Mouse (Mus musculus) left cerebral cortex, adult 18-20 months (tissue): ENCODE results near the gene Slc35a3. TPM values are rescaled to one million over a fixed set of nuclear protein-coding genes. Genes with fewer than 3 reads are reported as not detected.
"Not testable (repeated sequence)": the region's sequence is repeated elsewhere in the genome, so short reads cannot be mapped to it uniquely, and the experiment has no call there.

Experiments
- DNase-seq, 2 experiments: peaks; one replicate each; pipeline ENCODE4 v3.0.0; 2021 to 2022; ENCODE audit warnings: low spot score in 2 of 2, mixed read lengths in 1 of 2
- long read RNA-seq, 2 experiments: library from polyadenylated mRNA; stranded (forward); transcript quantifications; one replicate each; pipeline ENCODE4 v2.0.0; 2021
- total RNA-seq, 2 experiments: library from RNA; stranded (reverse); gene quantifications; 2 replicates each; pipeline ENCODE4 v1.2.3; 2021

Slc35a3 gene
- total RNA-seq, result 10 to 100 TPM; 15.4 to 16.2 TPM
- long read RNA-seq, experiment 1, full-length matches to known transcripts, result 5 of 12 reads
- long read RNA-seq, experiment 1, partial matches to known transcripts, result 2 of 12 reads
- long read RNA-seq, experiment 1, other reads (novel, unspliced or antisense), result 5 of 12 reads
- long read RNA-seq, experiment 2, full-length matches to known transcripts, result 4 of 8 reads
- long read RNA-seq, experiment 2, partial matches to known transcripts, result 0 of 8 reads
- long read RNA-seq, experiment 2, other reads (novel, unspliced or antisense), result 4 of 8 reads

- DNase-seq, result no peak
Measured at GRCm38 (mm10) chr3:116712436-116712881, at the start of gene Slc35a3. Gene Slc35a3, minus strand, starts transcription at chr3:116712831.

DNA sequence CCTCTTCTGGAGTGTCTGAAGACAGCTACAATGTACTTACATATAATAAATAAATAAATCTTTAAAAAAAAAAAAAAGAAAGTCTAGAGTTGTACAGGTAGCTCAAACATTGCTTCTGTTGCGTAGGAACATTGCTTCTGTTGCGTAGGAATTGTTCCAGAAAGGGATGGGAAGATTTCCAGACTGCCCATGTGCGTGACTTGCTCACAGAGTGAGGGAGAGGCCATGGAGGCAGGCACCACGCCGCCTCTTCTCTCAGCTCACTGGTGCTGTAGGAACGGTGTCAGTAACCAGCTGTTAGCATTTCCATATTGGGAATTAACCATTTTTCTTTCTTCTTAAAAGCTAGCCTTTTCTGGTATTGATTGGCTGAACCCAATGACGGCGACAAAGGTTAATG is 40.2 kb upstream of the Slc35a3 start:
- DNase-seq, result peak; percentile 4 to 30

DNA sequence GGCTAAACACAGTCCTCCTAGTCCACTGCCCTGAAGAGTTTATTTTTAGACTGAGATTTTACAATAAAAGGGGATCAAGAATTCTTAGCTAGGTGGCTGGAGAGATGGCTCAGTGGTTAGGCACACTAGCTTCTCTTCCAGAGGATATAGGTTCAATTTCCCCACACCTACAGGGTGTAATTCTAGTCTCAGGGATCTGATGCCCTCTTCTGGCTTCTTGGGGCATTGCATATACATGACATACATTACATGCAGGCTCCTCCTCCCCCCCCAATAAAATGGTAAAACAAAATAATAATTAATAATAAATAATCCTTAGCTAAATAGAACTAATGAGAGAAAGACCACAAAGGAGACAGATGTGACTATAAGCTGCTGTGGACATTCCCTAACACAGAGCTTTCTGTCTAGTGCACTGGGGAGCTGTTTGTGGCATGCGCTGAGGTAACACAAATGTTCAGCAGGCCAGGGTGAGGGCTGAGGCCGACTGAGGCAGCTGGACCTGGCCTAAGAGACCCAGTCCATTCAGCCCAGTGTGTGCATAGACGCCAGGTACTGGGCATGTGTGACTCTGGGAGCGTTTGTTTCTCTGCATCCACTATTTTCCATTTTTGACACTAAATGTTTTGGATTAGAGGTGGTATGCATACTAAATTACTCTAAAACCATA is 38.7 kb upstream of the Slc35a3 start:
- peak; percentile 41 to 52 for DNase-seq

- DNase-seq, result peak; percentile 19 to 38
Measured at GRCm38 (mm10) chr3:116748391-116749170, 36.0 kb upstream of the Slc35a3 start.

- not testable (repeated sequence) for DNase-seq
Measured at GRCm38 (mm10) chr3:116747648-116748047, 35.0 kb upstream of the Slc35a3 start.

GRCm38 (mm10) chr3:116740963-116741362 is 28.3 kb upstream of the Slc35a3 start:
- no peak for DNase-seq

- DNase-seq, result no peak
Measured at GRCm38 (mm10) chr3:116740106-116740505, 27.5 kb upstream of the Slc35a3 start.

DNA sequence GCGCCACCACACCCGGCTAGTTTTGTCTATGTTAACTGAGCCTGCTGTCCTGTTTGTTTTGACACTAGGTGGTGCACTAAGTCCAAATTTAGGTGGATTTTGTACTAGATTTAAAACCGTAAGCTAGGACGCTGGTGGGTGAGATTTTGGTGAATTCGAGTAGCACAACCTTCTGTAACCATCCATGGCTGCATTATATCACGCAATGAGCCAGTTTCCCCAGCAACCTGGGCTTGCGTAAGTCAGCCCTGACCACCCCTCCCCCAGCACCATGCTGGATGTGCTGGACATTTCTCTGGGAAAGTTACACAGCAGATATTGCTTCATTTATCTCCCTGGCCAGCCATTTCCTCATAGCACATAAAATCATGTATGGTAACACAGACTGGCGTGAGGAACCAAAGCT is 24.7 kb upstream of the Slc35a3 start:
- DNase-seq, result no peak

DNA sequence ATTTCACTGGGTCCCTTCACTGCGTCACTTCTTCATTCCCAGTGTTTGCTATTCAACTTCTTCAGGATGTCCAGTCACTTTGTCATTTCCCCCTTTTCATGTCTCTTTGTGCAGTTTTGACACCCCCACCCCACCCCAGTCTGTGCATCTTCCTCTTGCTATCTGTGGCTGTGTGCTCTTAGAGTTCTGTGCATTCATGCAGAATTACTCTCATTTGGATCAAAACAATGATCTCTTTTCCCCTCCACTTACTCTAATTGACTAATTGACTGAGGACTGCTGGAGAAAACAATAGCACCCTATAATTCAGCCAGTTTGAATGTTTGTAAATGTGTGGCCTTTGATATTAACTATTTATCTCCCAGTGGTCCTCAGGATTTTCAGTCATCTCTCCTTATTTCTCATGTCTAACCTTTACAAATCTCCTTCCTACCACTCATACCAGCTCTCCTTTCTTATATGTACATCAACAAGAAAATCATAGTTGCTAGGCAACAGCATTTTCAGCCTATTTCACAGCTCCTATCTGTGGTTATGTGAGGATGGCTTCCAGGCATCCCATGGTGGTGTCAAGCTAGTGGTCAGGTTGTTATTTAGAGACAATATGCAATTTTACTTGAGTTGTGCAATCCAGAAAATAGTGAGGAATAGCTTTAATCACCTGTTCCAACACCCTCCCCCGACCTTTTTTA is 17.0 kb upstream of the Slc35a3 start:
- no peak for DNase-seq

DNA sequence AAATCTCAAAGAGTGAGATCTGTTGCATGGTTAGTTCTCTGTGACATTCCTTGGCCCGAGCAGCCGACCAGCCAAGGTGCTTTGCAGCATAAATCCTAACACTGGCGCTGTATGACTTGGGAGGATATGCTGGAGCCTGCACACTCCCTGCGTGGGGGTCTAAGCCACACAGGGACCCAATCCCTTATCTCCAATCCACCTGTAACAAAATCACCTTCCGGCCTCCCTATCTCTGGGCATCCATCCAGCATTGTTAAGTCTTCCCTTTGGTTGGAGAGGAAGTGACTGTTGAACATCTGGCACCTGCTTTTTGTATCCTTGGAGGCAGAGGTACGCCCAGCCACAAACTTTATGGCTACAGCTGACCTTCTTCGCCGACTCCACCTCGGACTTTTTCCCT is 14.2 kb upstream of the Slc35a3 start:
- DNase-seq, result no peak

DNA sequence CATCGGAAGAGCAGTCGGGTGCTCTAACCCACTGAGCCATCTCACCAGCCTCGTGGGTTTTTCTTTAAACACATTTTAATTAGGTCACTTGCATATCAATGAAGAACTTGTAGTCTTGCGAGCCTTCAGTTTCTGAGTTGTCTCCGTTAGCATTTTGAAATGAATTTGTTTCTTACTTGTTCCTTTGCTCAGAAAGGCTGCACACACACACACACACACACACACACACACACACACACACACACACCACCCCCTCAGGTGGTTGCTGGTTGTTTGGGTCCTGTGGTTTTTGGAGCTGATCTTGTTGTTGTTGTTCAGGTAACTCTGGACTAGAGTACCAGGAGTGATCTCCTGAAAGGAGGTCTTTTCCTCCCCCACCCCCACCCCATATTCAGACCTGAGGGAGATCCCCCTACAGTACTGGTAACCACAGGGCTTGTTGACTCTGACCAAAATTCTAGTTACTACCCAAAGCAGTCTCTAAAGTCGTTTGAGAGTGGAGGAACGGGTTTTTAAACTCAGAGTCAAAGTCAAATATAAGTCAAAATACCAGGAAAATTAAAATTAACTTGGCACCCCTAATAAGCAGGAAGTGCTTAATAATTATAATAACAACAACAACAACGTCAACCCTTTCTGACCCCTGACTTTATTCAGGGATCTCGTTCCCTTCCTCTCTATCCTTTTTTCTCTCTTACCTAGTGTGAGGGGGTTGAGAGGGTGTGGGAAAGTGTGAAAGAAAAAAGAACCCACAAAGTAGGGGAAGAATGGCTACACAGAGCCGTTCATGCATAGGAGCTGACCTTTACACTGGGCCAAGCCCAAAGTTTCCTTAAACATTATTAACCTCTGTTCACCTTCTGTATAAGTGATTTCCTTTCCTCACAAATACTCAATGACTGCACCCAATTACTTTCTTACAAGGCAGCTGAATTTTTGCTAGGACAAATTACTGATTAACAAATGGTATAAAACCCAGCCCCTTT is 11.2 kb upstream of the Slc35a3 start:
- no peak for DNase-seq

- no peak for DNase-seq
Measured at GRCm38 (mm10) chr3:116722980-116723379, 10.3 kb upstream of the Slc35a3 start.

- DNase-seq, result no peak
Measured at GRCm38 (mm10) chr3:116718951-116719350, 6.3 kb upstream of the Slc35a3 start.

GRCm38 (mm10) chr3:116713031-116713430 is 400 bp upstream of the Slc35a3 start:
- DNase-seq, result no peak

DNA sequence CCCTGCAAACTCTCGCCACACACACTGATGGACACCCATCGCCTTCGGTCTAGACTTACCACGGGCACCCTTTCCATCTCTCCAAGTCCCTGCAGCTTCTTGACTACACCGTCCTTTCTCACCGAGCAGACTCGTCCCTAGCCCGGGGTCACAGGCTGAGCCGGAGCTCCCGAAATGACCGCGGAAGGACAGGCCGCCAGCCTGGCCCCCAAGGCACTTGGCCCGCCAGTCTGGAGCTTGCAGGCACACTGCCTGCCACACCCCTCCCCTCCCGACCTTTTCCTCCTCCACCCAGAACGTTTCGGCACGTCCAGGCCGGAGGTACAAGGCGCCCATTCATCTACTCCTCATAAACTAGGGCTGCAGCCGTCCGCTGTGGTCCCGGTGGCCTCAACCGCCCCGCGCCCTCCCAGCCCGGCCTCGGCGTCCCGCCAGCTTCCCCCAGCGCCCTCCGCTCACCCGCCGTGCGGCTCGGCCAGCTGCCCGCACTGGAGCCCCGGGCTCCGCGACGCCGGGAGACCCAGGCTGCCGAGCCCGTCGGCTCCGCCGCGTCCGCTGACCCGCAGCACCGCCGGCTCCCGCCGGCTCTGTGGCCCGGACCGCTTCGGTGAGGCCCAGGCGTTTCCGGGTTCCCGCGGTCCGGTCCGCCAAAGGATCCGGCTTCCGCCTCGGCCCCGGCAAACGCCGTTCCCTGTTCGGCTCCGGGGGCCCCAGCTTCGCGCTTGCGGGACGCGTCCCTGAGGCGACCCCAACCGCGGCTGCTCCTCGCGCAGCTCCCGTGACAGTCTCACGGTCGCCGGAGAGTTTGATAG is 801 bp downstream of the Slc35a3 start:
- DNase-seq, result peak; percentile 70 to 81

DNA sequence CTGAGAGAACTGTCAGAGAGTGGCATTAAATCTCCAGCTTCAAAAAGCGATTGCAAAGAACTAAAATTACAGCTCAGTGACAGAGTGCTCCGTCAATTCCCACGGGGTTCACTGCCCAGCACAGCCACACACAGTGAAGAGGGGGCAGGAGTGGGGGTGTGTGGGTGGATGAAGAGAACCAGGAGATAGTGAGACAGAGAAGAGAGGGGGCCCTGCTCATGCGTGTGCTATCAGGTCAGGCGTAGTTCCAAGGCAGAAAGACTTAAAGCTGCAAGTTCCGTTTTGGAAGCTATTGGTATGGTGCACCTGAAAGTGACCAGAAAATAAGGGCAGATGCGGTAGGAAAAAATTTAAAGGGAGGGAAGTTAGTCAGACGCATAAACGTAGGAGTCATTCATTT is 1.7 kb downstream of the Slc35a3 start:
- DNase-seq, result no peak

- no peak for DNase-seq
Measured at GRCm38 (mm10) chr3:116705637-116706204, 6.9 kb downstream of the Slc35a3 start.

- no peak for DNase-seq
Measured at GRCm38 (mm10) chr3:116703835-116704234, 8.8 kb downstream of the Slc35a3 start.
